Mouse (Mus musculus): ENCODE data around the gene A130010J15Rik. TPM values are rescaled to one million over a fixed set of nuclear protein-coding genes. Genes with fewer than 3 reads are reported as not detected.

The A130010J15Rik gene
- polyA plus RNA-seq, 1 experiment from 2014 or later: 17.6 TPM

DNA sequence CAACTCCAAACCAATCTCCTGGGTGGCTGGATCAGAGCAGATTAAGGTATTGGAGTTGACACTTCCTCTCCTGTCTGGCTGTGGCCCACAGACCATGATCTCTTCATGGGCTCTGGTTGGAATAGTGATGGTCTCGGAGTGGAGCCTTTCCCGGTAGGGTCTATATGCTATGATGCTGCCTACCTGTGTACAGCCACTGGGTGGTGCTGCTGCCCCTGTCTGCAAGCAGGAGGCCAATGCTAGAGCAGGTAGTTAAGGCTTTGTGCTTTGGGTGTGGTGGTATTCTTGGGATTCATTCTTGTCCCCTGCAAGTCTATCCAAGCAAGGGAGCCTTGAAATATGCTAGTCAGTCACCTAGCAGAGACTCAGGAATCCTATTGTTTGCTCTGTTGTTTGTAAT, 40.3 kb downstream of the A130010J15Rik start:
- Histone ChIP-seq H3K27ac (replicated peaks; ENCODE audit: low read depth, low read length) (no peak overlapping the region), H3K4me2 (ENCODE audit: low read depth, low read length) (no peak overlapping the region), H3K9me3 (replicated peaks; ENCODE audit: control insufficient read depth, low read length) (no peaks in the 10 kb centered on the region), H3K36me3 (replicated peaks; ENCODE audit: control insufficient read depth, insufficient read depth, low read depth, low read length) (no peaks in the 10 kb centered on the region), H3K9ac (replicated peaks; ENCODE audit: low read length) (no peak overlapping the region), H3K27me3 (ENCODE audit: control insufficient read depth, insufficient read depth, low read length) (no peaks in the 10 kb centered on the region), H3K4me3 (ENCODE audit: low read depth, low read length) (no peak overlapping the region), H3K4me1 (ENCODE audit: control insufficient read depth, insufficient read depth, low read length) (no peaks in the 10 kb centered on the region)
- ATAC-seq (replicated peaks; ENCODE audit: insufficient number of reproducible peaks, low FRiP score, low TSS enrichment, low read depth): no peak
- 53% methylated on average over 2 of the region's 2 CpGs for WGBS
- peak; percentile 30 for DNase-seq (ENCODE audit: low spot score)

DNA sequence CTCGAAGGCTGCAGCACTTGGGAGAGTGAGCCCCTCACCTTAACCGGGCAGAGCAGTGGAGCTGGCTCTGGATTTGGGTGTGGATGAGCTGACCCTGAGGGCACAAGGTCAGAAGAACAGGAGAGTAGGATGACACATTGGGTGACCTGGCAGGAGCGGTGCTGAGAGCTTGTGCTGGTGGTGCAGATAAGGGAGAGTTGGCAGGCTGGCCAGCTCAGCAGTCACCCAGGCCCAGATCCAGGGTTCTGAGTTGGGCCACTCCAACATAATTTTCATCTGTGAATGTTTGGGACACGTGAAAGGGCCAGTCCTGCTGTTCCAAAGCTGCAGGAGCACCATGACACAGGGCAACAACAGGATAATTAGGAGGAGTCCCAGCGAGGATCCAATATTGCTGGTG, 43.5 kb downstream of the A130010J15Rik start:
- Histone ChIP-seq H3K4me2 (ENCODE audit: low read depth, low read length) (no peak overlapping the region), H3K36me3 (replicated peaks; ENCODE audit: control insufficient read depth, insufficient read depth, low read depth, low read length) (no peaks in the 10 kb centered on the region), H3K9me3 (replicated peaks; ENCODE audit: control insufficient read depth, low read length) (no peaks in the 10 kb centered on the region), H3K4me3 (ENCODE audit: low read depth, low read length) (no peak overlapping the region), H3K27me3 (ENCODE audit: control insufficient read depth, insufficient read depth, low read length) (no peaks in the 10 kb centered on the region), H3K27ac (replicated peaks; ENCODE audit: low read depth, low read length) (no peak overlapping the region), H3K9ac (replicated peaks; ENCODE audit: low read length) (no peak overlapping the region), H3K4me1 (ENCODE audit: control insufficient read depth, insufficient read depth, low read length) (no peaks in the 10 kb centered on the region)
- DNase-seq (ENCODE audit: low spot score) (no peak), ATAC-seq (replicated peaks; ENCODE audit: insufficient number of reproducible peaks, low FRiP score, low TSS enrichment, low read depth) (no peak)
- WGBS: 72% methylated on average over 5 of the region's 5 CpGs

DNA sequence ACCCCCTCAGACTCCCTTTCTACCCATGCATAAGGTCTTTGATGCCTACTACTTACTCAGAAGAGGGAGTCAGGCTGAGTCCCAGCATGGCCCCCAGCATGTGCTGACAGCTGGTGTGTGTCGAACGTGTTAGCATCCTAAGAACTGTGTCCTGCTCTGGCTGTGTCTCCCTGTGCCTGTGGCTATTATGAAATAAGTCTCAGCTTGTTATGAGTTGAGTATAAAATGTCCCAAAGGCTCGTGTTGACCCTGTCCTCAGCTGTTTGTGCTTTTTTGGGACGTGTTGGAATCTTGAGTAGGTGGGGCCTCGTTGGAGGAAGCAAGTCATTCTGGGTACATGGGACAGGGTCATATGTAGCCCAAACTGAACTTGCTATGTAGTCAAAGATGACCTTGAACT, 46.2 kb downstream of the A130010J15Rik start:
- no peak overlapping the region for H3K27ac ChIP-seq (replicated peaks; ENCODE audit: low read depth, low read length)
- no peak overlapping the region for H3K9ac ChIP-seq (replicated peaks; ENCODE audit: low read length)
- H3K36me3 ChIP-seq (replicated peaks; ENCODE audit: control insufficient read depth, insufficient read depth, low read depth, low read length): no peaks in the 10 kb centered on the region
- no peak for DNase-seq (ENCODE audit: low spot score)
- no peak for ATAC-seq (replicated peaks; ENCODE audit: insufficient number of reproducible peaks, low FRiP score, low TSS enrichment, low read depth)
- no peaks in the 10 kb centered on the region for H3K9me3 ChIP-seq (replicated peaks; ENCODE audit: control insufficient read depth, low read length)
- 82% methylated on average over 5 of the region's 5 CpGs for WGBS
- no peaks in the 10 kb centered on the region for H3K27me3 ChIP-seq (ENCODE audit: control insufficient read depth, insufficient read depth, low read length)
- H3K4me1 ChIP-seq (ENCODE audit: control insufficient read depth, insufficient read depth, low read length): no peaks in the 10 kb centered on the region
- no peak overlapping the region for H3K4me2 ChIP-seq (ENCODE audit: low read depth, low read length)
- no peak overlapping the region for H3K4me3 ChIP-seq (ENCODE audit: low read depth, low read length)

DNA sequence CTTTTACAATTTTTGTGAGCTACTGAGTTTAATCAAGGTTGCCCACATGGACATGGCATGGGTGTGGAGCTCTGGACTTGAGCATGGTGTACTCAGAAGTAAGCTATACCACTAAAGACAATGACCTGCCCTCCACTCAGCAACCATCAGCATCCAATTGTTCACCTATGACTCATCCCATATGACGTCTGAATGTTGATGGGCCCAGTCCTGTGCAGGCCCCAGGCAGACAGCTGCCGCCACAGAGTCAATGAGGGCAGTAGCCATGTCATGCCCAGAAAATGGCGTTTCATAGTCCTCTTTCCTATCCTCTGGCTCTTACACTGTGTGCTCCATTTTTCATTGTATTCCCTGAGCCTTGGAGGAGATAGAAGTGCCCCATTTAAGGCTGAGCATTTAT, 48.2 kb downstream of the A130010J15Rik start:
- ATAC-seq (replicated peaks; ENCODE audit: insufficient number of reproducible peaks, low FRiP score, low TSS enrichment, low read depth) (no peak), DNase-seq (ENCODE audit: low spot score) (no peak)
- no peak overlapping the region for H3K4me3 ChIP-seq (ENCODE audit: low read depth, low read length)
- H3K9ac ChIP-seq (replicated peaks; ENCODE audit: low read length): no peak overlapping the region
- no peaks in the 10 kb centered on the region for H3K36me3 ChIP-seq (replicated peaks; ENCODE audit: control insufficient read depth, insufficient read depth, low read depth, low read length)
- no peaks in the 10 kb centered on the region for H3K4me1 ChIP-seq (ENCODE audit: control insufficient read depth, insufficient read depth, low read length)
- no peak overlapping the region for H3K27ac ChIP-seq (replicated peaks; ENCODE audit: low read depth, low read length)
- H3K27me3 ChIP-seq (ENCODE audit: control insufficient read depth, insufficient read depth, low read length): no peaks in the 10 kb centered on the region
- 70% methylated on average over 3 of the region's 3 CpGs for WGBS
- no peak overlapping the region for H3K4me2 ChIP-seq (ENCODE audit: low read depth, low read length)
- H3K9me3 ChIP-seq (replicated peaks; ENCODE audit: control insufficient read depth, low read length): no peaks in the 10 kb centered on the region

DNA sequence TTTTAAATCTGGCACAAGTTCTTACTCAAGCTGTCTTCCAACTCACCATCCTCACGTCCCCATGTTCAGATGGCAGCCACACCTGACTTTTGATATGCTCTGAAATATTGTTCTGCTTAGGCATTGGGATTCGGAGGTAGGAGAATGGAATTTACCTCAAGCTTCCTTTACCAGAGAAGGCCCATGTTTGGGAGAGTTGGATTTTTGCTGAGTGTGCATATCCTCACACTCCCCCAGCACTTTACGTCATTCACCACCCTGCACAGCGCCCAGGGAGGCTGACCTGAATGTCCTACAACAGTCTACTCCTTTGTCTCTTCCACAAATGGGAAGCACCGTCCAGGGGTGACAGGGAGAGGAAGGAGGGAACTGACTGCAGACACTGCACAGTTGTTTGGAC, 52.6 kb downstream of the A130010J15Rik start:
- H3K4me2 ChIP-seq (ENCODE audit: low read depth, low read length): no peak overlapping the region
- H3K9me3 ChIP-seq (replicated peaks; ENCODE audit: control insufficient read depth, low read length): no peaks in the 10 kb centered on the region
- no peak overlapping the region for H3K4me3 ChIP-seq (ENCODE audit: low read depth, low read length)
- ATAC-seq (replicated peaks; ENCODE audit: insufficient number of reproducible peaks, low FRiP score, low TSS enrichment, low read depth) (no peak), DNase-seq (ENCODE audit: low spot score) (no peak)
- no peak overlapping the region for H3K9ac ChIP-seq (replicated peaks; ENCODE audit: low read length)
- H3K27me3 ChIP-seq (ENCODE audit: control insufficient read depth, insufficient read depth, low read length): no peaks in the 10 kb centered on the region
- H3K4me1 ChIP-seq (ENCODE audit: control insufficient read depth, insufficient read depth, low read length): no peaks in the 10 kb centered on the region
- WGBS: 62% methylated on average over 5 of the region's 5 CpGs
- no peaks in the 10 kb centered on the region for H3K36me3 ChIP-seq (replicated peaks; ENCODE audit: control insufficient read depth, insufficient read depth, low read depth, low read length)
- no peak overlapping the region for H3K27ac ChIP-seq (replicated peaks; ENCODE audit: low read depth, low read length)

DNA sequence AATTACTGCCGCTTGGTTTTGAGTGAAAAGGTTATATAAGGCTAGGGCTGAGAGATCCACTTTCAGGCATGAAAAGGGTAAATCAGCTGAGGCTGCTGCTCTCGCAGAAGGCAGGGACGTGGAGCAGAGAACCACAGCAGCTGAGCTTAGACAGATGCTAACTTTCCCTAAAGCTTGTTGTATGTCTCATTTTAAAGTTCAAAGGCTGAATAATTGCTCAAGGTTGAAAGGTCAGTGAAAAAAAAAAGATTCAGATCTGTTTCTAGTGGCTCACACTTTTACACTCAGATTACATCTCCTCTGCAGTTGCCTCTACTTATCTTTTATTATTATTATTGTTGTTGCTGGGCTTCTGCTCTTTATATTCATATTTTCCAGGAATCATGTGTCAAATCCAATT, 57.7 kb downstream of the A130010J15Rik start:
- no peaks in the 10 kb centered on the region for H3K4me1 ChIP-seq (ENCODE audit: control insufficient read depth, insufficient read depth, low read length)
- no peak overlapping the region for H3K9ac ChIP-seq (replicated peaks; ENCODE audit: low read length)
- 14% methylated on average over 3 of the region's 3 CpGs for WGBS
- no peak overlapping the region for H3K4me3 ChIP-seq (ENCODE audit: low read depth, low read length)
- no peak overlapping the region for H3K4me2 ChIP-seq (ENCODE audit: low read depth, low read length)
- DNase-seq (ENCODE audit: low spot score): peak; percentile 34
- no peak for ATAC-seq (replicated peaks; ENCODE audit: insufficient number of reproducible peaks, low FRiP score, low TSS enrichment, low read depth)
- no peaks in the 10 kb centered on the region for H3K27me3 ChIP-seq (ENCODE audit: control insufficient read depth, insufficient read depth, low read length)
- no peaks in the 10 kb centered on the region for H3K9me3 ChIP-seq (replicated peaks; ENCODE audit: control insufficient read depth, low read length)
- no peaks in the 10 kb centered on the region for H3K36me3 ChIP-seq (replicated peaks; ENCODE audit: control insufficient read depth, insufficient read depth, low read depth, low read length)
- H3K27ac ChIP-seq (replicated peaks; ENCODE audit: low read depth, low read length): no peak overlapping the region

DNA sequence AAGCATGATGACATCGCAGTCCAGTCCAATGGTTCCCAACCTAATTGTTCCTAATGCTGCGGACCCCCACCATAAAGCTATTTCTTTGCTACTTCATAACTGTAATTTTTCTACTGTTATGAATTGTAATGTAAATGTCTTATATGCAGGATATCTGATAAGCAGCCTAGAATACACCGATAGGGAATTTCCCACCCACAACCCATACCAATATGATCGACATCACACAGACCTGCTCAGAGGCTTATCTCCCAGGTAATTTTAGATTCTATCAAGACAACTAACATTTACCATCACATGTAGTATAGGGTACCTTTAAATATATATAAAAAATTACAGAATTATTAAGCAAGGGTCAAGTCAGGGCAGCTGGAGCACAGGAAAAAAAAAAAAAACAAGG, 58.3 kb downstream of the A130010J15Rik start:
- Histone ChIP-seq H3K36me3 (replicated peaks; ENCODE audit: control insufficient read depth, insufficient read depth, low read depth, low read length) (no peaks in the 10 kb centered on the region), H3K27me3 (ENCODE audit: control insufficient read depth, insufficient read depth, low read length) (no peaks in the 10 kb centered on the region), H3K9ac (replicated peaks; ENCODE audit: low read length) (no peak overlapping the region), H3K27ac (replicated peaks; ENCODE audit: low read depth, low read length) (no peak overlapping the region), H3K4me3 (ENCODE audit: low read depth, low read length) (no peak overlapping the region), H3K4me2 (ENCODE audit: low read depth, low read length) (no peak overlapping the region), H3K4me1 (ENCODE audit: control insufficient read depth, insufficient read depth, low read length) (no peaks in the 10 kb centered on the region), H3K9me3 (replicated peaks; ENCODE audit: control insufficient read depth, low read length) (no peaks in the 10 kb centered on the region)
- no peak for ATAC-seq (replicated peaks; ENCODE audit: insufficient number of reproducible peaks, low FRiP score, low TSS enrichment, low read depth)
- WGBS: 90% methylated on average over 4 of the region's 4 CpGs
- DNase-seq (ENCODE audit: low spot score): no peak

DNA sequence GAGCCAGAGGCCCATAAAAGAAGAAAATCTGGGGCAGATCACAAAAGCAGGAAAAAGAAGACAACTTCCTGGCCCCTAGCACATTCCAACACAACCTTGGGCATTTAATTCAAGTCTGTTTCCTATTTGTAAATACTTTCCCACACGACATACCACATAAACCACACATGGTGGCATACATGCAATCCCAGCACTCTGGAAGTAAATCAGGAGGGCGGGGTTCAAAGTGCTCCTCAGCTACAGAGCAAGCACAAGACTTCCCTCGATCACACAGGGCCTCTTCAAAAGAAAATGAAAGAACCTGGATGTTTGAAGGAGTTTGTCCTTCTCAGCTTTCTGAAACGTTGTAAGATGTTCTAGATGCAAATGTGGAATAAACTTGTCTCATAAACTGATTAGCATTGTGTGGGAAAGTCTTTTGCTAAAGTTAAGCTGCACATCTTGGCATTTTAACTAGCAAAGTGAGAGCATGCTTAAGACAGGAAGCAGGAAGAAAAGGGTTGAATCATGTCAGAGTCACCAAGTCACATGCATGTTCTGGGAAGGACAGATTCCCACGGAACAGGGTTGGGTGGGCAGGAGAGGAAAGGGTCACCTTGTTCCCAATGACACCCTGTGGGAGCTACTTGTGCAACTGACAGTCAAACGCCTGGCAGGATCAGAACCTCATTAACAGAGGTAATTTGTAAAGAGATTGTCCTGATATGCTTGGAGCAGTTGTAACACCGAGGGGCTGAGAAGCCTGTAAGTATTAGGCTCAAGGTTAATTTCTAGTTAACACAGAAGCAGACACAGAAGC, 59.1 kb downstream of the A130010J15Rik start:
- Histone ChIP-seq H3K27me3 (ENCODE audit: control insufficient read depth, insufficient read depth, low read length) (no peaks in the 10 kb centered on the region), H3K27ac (replicated peaks; ENCODE audit: low read depth, low read length) (no peak overlapping the region), H3K4me1 (ENCODE audit: control insufficient read depth, insufficient read depth, low read length) (no peaks in the 10 kb centered on the region), H3K4me3 (ENCODE audit: low read depth, low read length) (no peak overlapping the region), H3K9ac (replicated peaks; ENCODE audit: low read length) (no peak overlapping the region), H3K9me3 (replicated peaks; ENCODE audit: control insufficient read depth, low read length) (no peaks in the 10 kb centered on the region), H3K36me3 (replicated peaks; ENCODE audit: control insufficient read depth, insufficient read depth, low read depth, low read length) (no peaks in the 10 kb centered on the region), H3K4me2 (ENCODE audit: low read depth, low read length) (no peak overlapping the region)
- ATAC-seq (replicated peaks; ENCODE audit: insufficient number of reproducible peaks, low FRiP score, low TSS enrichment, low read depth) (no peak), DNase-seq (ENCODE audit: low spot score) (peak; percentile 14)
- WGBS: 44% methylated on average over 7 of the region's 7 CpGs
